Comparison of ENCODE assay signal across 18 mouse cellular contexts in the genomic region with DNA sequence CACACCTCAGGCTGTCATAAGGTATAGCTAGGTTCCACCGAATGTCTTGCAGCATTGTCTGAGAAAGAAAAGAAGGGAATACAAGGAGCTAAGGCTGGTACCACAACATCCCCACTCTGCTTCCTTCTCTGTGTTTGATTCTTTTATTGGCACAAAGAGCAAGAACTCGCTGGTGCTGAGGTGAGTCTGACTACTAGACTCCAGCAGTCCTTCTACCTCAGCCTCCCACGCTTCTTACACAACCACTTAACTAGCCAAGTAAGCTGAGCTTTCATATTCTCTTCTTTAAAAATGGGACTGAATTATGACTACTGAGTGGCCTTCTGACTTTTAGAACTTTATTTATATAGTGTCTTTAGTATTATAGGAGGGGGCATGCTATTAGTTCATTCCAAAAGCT.
"Had no signal": no experiment of that assay in that cellular context is flagged by ENCODE, and none has a peak within 500 bp of the region (broad histone marks: within the 10 kb centered on the region; RNA-seq: fewer than 3 reads in every experiment).

No protein-coding gene starts in this region.

- H3K27ac ChIP-seq: liver, embryonic 14.5 days; midbrain, embryonic 10.5 days; midbrain, embryonic 12.5 days; neural tube, embryonic 13.5 days; neural tube, embryonic 15.5 days had no signal

- DNase-seq: lung, adult 18-20 months; lung, embryonic 14.5 days; lung, postnatal 14 days; lung, postnatal 4 days; midbrain, embryonic 14.5 days; retina, postnatal 1 day; right cerebral cortex, postnatal 25 days; right cerebral cortex, postnatal 4 days; spleen, adult 18-20 months; thymus, adult 18-20 months; thymus, postnatal 14 days; thymus, postnatal 36 days had no signal

- H3K4me3 ChIP-seq: midbrain, embryonic 10.5 days; midbrain, embryonic 12.5 days; myocyte; neural tube, embryonic 13.5 days; neural tube, embryonic 15.5 days had no signal
